Mouse (Mus musculus) gonadal fat pad, adult 2 months (tissue): ENCODE results near the gene Foxi1. TPM values are rescaled to one million over a fixed set of nuclear protein-coding genes. Genes with fewer than 3 reads are reported as not detected.
A peak's percentile ranks its signal among the peaks of the same experiment; 100 is the strongest.
"Not testable (repeated sequence)": the region's sequence is repeated elsewhere in the genome, so short reads cannot be mapped to it uniquely, and the experiment has no call there.

Experiments
- DNase-seq: peaks from one replicate; pipeline ENCODE4 v3.0.0-alpha.2; 2012; ENCODE audit warnings: low read depth
- polyA plus RNA-seq: library from polyadenylated mRNA; depleted of rRNA; stranded (reverse); fragments of >200 nt; gene quantifications from 2 replicates; pipeline ENCODE4 v1.2.3, GENCODE M21; 2012; rRNA removed

Gene Foxi1
- 22.2 and 29.9 TPM in 2 replicates for polyA plus RNA-seq

DNA sequence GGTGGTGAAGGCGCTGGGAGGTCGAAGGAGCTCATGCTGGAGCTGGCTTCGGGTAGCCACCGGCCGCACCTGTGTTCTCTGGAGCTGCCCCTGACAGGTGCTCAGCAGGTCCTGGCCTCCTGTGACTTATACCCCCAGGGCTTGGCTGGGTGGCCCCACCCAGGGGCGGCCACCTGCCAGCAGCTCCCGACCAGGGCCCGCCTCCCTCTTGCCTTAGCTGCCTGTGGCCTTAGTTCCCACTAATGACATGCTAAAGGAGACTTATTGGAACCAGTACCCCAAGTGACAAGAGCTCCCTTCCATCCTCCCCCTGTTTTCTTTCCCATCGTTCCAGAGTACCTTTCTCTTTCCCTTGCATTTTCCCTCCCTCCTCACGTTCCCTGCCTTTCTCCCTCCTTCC is at the start of gene Foxi1:
Foxi1 (minus strand) TSS at position 101 of the 400 bp plus-strand sequence.
- no peak for DNase-seq

DNA sequence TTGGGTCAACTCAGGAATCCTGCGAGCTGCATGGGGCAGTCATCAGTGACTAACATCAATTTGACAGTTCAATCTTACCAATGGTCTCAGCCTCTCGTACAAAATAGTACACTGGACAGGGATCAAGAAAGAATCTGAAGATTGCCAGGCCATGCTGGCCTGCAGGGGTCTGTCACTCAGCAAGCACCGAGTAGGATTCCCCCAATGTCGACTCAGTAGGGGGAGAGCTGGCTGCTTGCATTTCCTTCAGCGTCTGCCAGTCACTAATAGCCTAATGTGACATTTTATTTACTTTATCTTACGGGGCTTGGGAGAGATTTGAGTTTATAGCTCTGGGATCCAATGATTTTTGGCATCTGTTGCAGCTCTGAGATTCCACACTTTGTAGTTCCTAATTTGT is 35.1 kb upstream of the Foxi1 start:
- DNase-seq: no peak

DNA sequence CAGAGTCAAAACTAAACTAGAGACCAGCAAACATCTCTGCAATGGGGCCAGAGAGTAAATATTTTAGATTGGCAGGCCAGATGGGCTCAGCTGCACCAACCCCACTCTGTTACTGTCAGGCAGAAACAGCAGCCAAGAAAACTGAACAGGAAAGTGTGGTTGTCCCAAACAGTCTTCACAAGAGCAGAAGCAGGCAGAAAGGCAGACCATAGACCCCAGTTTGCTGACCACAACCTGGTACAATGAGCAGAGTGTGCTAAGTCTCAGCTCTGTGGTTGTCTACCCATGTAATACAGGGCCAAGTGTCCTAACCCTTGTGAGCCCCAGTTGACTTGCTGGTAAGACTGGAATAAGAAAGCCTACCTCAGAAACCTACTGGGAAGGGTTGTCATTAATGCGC is 32.4 kb upstream of the Foxi1 start:
- DNase-seq: no peak

DNA sequence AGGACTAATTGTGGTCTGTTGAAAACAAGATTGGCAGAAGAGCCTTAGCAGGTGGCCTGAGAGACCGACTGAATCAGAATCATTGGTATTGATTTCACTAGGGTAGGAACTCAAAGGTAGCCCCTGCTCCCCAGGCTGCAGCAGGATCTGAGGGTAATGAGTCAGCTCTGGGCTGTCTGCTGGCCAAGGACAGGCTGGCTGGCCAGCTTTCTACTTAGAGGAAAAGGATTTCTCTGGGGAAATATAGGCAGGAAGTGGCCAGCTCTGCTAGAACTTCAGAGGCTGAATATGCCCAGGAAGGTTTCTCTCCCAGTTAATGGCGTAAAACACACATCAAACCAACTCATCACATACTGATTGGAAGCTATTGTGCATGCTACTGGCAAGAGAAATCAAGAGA is 31.8 kb upstream of the Foxi1 start:
- no peak for DNase-seq

DNA sequence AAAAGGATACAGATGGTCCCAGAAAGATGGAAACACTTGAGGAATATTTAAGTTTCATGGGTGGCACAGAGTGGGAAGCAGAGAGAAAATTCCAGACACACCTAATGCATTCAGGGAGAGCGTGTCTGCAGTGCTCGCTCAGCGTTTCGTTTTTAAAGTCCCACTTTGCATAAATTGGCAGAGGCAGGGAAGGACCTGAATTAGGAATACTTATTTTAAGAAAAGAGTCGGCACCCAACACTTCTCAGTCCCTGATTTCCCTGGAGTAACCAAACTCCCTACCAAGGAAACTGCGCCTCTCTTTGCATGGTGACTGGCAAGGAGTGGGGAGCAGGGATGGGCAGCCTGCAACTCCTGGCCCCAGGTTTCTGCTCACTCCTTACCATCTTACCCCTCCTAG is 29.0 kb upstream of the Foxi1 start:
- no peak for DNase-seq

DNA sequence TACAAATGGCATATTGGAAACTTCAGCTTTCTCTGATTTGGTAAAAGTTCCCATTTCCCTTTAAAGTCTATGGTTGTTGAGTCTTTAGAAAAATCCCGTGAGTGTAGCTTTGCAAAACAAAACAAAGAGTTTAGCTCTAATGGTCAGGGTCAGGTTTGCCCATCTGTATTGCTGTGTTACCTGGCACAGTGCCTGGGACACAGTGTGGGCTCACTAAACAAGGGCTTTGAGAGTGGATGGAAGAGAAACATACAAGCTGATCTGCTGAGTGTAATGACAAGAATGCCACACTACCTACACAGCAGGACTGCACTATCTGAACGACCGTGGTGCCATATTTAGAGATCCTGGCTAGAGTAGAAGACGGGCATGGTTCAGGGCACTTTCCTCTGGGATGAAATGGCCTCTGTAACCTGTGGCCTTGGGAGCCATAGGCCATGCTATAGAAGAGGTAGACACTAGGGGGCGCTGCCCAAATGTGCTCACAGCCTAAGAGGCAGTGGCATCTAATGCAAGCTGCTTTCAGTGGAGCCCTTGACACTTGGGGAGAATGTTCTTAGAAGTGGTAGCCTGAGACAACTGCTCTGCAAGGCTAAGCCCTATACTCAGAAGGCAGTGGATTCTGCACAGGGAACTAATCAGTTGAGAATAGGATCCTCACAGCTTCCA is 28.3 kb upstream of the Foxi1 start:
- DNase-seq: no peak

DNA sequence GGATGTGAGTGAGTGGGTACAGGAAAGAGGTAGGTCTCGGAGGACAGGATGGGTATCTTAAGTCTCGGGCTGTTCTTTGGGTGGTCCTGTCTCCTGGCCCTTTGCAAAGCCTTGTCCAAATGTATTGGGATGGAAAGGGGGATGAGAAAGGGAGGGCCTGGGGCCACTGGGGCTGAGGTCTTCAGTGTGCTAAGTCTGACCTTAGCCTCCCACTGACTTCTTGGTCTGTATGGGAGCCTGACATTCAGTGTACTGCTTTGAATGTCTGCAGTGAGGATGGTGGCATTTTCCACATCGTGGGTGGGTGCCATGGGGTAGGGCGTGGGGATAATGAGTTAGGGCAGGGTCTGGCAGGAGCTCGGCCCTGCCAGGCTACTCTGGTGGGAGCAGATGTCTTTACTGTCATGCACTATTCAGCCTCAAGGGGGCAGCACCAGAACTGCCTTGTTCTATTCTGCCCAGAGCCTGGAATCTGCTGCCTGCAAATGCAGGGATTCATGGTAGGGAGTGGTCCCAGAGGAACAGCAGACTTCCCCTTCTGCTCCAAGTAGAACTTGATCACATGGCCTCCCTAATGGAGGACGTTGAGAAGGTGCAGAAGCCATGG is 21.0 kb upstream of the Foxi1 start:
- no peak for DNase-seq

DNA sequence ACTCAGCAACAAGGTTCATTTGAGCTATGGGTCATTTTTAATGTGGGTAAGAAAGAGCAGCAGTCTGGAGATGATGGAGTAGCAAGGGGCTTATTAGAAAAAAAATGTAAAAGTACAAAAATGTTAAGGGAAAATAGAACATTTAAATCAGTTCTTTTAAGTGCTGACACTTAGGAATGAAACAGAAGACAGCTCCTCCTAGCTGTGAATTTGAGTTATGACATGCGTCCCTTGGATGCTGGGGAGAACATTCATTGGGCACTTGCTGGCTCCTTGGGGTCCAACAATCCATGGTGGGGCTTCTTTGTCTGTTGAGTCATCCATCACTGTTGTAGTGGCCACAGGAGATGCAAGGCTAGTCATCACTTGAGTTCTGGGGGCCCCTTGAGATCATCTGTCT is 19.3 kb upstream of the Foxi1 start:
- DNase-seq: no peak

DNA sequence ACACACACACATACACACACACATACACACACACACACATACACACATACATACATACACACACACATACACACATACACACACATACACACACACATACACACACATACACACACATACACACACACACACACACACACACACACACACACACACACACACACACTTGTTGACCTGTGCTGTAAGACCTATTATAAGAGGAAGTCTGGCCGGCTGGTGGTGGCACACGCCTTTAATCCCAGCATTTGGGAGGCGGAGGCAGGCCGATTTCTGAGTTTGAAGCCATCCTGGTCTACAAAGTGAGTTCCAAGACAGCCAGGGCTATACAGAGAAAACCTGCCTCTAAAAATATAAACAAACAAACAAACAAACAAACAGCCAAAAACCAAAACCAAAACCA is 12.7 kb upstream of the Foxi1 start:
- not testable (repeated sequence) for DNase-seq

DNA sequence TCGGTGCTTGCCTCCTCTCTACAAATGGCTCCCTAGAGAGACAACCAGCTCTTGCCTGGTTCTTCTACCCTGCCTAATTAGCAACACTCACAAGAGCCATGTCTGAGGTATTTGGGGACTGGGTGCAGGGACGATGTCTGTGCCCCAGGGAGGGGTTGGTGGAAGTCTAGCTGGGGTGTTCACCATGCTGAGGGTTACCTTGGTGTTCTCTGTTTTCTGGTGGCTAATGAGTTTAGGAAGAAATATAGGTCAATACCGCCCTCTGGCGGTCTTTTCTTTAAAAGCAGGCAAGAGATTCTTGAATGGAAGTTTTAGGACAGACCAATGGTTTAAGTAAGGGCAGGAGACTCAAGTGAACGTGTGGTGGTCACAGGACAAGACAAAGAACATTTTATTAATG is 5.0 kb upstream of the Foxi1 start:
- DNase-seq: no peak

DNA sequence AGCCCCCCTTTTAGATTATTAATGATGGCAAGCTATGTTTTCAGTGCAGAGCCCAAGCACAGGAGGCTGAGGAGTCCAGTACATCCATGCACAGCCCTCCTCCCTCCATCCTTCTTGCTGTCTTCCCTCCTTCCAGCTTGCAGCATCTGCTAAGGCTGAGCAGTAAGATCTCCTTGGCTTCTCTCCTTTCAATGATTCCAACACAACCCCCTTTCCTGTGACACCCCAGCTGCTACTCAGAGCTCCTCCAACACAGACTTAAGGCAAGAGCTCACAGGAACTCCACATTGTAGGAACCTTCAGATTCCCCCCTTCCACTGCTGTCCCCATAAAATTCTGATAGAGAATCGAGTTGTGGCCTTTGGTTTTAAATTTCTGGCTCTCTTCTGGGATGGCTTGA is 5.1 kb downstream of the Foxi1 start:
- DNase-seq: no peak

DNA sequence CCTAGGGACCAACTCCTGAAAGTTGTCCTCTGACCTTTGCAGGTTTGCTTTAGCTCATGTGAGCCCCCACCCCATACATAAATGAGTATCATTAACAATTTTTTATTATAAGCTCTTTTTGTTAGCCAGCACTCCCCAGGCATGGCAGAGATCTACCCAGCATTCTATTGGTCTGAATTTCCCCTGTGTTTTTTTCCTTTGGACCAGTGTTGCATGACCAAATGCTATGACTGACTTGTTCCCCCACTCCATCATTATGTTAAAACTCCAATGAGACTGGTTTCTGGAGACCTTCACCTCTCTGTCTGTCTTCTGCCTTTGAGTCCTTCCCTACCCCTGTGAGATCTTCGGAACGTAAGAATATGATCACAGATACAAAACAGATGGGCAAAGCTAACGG is 12.7 kb downstream of the Foxi1 start:
- DNase-seq: no peak

DNA sequence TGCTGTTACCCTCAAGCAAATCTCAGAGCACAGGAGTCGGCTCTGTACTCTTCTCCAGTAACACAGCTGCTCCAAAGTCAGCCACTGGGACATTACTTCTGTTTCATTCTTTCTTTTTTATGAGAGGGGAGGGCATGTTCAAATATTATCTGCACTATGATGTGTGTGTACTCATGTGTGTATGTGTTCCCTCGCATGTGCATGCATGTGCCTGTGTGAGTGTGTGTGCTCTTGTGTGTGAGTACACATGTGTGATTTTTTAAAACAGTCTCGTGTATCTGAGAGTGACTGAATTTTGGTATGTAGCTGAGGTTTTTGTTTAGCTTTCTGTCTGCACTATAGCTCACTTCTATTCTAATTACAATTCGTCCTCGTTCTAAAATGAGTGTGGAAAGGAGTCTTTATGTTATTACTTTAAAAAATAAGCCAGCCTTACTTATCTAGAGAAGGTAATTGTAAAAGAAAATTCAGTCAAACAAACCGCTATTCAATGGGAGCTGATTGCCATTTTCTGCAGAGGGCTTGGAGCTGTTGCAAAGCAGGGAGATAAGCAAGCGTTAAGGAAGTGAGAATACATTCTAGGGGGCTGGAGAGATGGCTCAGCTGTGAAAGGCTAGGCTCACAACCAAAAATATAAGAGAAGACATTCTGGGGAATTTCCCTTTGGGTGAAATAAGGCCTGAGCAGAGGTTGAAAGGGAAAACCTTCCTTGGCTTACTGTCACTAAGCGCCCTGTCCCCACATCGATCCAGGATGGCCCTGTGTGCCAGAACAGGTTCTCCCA is 13.5 kb downstream of the Foxi1 start:
- no peak for DNase-seq

DNA sequence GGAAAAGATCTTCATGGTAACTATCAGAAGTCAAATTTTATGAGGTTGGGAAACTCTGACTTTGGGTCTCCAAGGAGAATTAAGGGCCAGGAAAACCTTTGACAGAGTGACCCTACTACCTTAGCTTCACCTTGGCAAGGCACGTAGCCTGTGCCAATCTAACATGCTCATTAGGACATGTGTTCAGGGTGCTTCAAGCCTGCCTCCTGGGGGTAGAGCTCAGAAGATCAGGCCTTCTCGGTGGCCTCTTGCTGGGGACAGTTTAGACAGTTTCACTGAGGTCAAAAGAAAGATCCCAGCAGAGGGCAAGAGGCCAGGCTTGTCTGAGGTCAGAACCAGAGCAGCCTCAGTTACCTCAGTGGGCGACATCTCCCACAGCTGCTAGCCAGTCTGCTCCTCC is 14.2 kb downstream of the Foxi1 start:
- DNase-seq: no peak

DNA sequence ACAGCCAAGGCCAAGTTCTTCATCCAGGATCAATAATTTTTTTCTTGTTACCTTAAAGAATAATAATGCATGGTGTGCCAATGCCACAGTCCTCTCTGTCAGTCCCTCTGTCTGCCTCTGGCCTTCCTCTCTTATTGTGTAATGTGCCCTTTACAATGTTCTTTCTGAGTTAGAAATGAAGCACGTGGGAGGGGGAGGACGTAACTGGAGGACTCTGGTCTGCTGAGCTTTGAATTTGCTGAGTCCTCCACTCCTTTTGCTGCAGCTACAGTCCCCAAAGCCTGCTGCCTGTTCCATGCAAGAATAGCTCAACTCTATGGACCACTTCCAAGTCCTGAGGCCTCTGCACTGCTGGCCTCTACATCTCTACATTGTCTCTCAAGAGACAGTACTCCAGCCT is 23.6 kb downstream of the Foxi1 start:
- peak; percentile 64 for DNase-seq

DNA sequence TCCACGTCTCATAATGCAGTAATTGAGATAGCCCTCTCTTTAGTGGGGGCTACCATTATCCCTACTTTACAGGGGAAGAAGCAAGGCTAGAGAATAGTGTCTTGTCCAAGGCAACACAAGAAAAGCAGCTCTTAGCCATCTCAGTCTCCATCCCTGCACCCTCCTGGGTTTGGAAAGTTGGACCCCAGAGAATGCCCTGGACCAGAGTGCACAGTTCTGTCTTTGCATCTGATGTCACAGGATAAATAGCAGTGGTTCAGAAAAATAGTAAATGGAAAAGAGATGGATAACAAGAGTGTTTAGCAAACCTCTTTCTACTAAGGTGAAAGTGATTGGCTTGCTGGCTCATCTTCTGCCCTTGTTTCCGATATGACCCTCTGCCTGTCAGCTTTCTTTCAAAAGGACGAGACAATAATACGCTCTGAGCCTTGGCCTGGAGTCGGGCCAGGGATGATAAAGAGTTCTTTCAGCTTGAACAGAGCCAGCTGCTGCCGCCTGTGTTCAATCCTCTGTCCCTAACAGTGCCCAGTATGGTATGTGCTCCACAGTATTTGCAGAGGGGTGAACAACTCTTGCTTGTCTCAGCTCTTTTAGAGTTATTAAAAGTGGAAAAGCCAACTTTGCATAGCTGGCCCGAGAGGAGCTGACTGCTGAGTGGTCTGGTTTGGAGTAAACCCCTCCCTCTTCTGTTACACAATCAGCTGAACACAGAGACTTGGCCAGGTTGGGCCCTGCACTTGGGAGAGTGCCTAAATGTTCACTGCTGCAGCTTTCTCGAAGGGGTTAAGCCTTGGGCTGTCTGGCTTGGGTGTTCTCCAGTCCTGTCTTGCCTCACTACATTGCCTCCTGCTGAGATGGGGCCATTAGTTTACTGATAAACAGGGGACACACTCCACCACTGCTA is 26.4 kb downstream of the Foxi1 start:
- DNase-seq: peak; percentile 57

DNA sequence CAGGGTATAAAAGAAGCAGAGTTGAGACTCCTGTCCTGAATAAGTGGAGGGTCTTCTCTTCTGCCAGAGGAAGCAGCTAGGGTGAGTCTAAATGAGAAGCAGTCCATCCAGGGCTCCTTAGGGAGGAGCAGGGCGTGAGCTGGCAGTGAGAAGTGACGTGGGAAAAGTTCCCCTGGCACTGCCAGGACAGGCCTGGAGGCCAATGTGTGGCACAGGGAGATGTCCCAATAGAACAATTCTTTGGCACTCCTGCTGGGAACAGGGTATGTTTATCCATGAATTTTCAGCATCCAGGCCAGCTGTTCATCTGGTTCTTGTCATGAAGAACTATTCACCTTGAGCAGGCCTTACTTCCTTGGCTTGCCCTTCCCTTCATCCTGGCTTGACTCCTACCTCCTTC is 29.1 kb downstream of the Foxi1 start:
- DNase-seq: peak; percentile 60

DNA sequence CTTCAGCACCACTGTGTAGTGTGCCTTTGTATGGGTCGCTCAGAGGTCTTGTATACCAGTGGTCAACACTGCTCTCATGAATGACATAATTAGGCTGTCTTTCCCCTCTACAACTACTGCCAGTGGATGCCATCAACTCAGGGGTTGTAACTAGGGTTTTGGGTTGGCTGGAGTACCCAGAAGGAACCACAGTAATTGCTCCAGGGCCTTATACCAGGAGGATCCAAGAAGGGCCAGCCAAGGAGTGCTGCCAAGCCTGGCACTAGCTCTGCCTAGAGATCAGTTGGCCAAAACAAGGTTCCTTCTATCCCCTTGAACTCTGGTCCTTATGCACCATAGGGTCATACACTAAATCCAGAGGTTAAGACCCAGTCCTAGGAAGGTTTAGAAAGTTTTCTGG is 31.5 kb downstream of the Foxi1 start:
- DNase-seq: no peak

DNA sequence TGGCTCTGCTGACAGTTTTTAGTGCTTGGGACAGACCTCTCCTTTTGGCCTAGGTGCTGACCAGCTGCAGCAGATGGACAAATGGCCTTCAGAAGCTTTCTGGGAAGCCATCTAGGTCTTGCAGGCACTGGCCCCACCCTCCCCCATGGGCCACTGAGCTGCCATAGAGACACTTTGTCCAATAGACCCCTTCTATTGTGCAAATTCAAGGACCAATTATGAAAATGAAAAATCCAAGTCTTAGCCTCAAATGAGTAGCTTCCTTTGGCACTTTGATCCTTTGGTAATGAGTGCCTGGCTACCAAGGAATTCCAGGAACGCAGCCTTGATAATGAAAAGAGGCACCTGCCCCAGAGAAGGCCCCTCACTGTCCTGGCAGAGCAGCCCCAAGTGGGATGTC is 36.7 kb downstream of the Foxi1 start:
- no peak for DNase-seq

DNA sequence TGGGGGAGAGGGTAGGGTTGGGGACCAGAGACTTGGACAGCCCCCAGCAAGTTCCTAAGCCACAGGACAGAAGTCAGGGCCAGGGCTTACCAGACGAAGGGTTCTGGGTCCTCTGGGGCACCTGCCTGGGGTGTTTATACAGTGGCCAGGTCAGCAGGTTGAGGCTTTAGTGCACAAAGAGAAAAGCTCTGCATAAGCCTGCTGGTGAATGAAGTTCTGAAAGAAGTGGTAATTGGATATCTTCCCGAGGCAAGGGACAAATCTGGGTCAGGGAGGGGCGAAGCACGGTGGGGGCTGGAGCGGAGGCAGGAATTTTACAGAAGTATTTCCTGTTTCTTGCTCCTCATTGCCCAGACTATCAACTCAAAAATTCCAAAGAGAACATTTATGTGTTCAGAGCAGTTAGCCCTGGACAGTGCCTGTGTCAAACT is 38.4 kb downstream of the Foxi1 start:
- DNase-seq: no peak

DNA sequence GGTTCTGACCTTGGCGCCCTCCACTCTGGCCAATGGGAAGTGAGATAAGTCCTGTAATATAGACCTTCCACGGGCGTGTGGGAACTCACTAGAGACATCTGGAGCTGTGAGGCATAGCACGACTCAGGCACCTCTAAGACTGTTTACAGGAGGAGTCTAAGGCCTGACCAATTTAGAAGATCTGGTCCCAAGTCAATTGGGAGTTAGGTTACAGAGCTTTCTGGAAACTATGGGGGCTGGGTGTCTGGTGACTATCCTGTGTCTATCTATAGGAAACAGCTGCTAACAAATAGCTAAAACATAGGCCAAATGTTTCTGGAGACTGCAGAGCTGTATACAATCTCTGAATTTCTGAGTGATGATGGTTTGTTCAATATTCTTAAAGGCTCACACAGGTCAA is 41.5 kb downstream of the Foxi1 start:
- no peak for DNase-seq

DNA sequence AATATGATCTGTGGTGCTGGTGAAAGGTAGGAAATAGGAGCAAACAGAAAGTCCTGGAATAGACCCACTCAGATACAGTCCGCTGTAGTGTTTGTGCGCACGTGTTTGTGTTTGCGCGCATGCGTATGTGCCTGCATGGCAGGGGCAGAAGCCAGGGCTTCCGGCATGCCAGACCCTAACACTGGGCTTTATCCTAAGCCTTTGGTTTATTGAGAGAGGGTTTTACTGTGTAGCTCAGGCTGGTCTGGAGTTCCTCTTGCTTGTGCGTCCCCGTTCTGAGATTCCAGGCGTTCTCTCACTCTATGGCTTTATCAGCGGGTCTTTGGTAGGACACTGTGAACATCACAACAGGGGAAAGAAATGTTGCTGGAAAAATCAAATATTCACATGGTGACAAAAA is 42.6 kb downstream of the Foxi1 start:
- DNase-seq: no peak
